Mouse (Mus musculus) left cerebral cortex, postnatal 4 days (tissue): Measurements from ENCODE around the gene Olfm4. TPM values are rescaled to one million over a fixed set of nuclear protein-coding genes. Genes with fewer than 3 reads are reported as not detected.

ENCODE experiments used
- DNase-seq: peaks from one replicate; pipeline ENCODE4 v3.0.0-alpha.2; 2022
- intact Hi-C: fragments of 180-260 bp; cut with DNase I; formaldehyde crosslinking; loops from one replicate; pipeline ENCODE4 v1.15.1; 2025
- total RNA-seq, 2 experiments: library from RNA; stranded (reverse); gene quantifications; 2 replicates each; pipeline ENCODE4 v1.2.3; 2021

Olfm4 gene
- 1 to 10 TPM; 1.6 to 3.3 TPM for total RNA-seq

- intact Hi-C loops, result no loop called here
- no peak for DNase-seq
Measured at GRCm38 (mm10) chr14:79983781-79984180, at the start of gene Olfm4. TSS of gene Olfm4 (plus strand) at chr14:79984081.

DNA sequence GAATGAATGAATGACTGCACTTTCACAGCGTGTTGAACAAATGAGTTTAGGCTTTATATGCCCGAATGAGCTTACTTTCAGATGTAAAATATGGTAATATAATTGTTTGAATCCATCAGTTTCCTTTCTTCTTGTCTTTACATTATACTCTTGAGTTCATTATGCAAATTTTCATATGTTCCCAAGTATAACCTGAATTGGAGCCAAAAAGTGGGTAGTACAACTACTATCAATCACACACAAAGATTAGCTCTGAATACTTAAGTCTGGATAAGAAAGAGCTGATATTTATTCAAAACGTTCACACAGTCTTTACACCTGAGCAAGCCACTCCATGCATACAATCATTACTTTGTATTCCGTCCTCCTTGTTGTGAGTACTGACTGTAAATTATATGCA lies 49.5 kb upstream of the Olfm4 start:
- no peak for DNase-seq
- intact Hi-C loops, result no loop called here

DNA sequence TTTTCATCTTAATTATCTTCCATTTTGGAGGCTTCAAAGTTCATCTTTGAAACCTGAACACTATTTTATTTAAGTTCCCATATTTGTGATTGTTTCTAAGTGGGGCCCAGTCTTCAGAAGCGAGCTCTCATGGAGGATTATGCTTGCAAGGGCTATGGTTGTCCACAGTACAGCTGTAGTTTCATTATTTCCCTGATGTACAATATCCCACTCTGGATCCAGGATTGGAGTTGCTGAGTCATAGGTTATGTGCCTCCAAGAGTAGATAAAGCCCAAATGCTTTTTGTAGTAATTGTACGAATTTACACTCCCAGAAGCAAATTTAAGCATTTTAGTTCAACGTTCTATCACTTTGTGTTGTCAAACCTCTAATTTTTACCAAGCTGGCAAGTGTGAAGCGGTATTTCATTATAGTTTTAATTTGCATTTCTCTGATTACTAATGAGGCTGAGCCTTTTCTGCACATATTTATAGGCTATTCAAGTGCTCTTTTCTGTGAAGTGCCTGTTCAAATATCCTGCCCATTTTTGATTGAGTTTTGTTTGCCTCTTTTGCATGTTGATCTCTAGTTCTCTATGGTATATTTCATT lies 46.9 kb upstream of the Olfm4 start:
- no peak for DNase-seq
- intact Hi-C loops, result no loop called here

DNA sequence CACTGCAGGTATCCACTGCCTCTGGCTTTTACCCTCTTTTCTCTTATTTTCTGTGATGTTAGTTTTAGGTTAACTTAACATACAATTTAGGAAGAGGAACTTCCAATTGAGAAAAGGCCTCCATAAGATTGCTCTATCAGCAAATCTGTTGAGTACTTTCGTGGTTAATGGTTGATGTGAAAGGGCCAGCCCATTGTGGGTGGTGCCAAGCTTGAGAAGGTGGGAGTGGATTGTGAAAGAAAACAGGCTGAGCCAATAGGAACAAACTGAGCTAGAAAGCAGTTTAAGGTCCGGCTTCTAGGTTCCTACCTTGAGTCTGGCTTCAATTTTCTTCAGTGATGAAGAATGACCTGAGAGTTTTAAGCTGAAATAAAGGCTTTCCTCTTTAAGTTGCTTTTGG lies 38.0 kb upstream of the Olfm4 start:
- no peak for DNase-seq
- intact Hi-C loops, result no loop called here

- intact Hi-C loops, result no loop called here
- no peak for DNase-seq
Measured at GRCm38 (mm10) chr14:79955678-79956077, 28.2 kb upstream of the Olfm4 start.

- DNase-seq, result no peak
- intact Hi-C loops, result no loop called here
Measured at GRCm38 (mm10) chr14:79957789-79958487, 25.9 kb upstream of the Olfm4 start.

GRCm38 (mm10) chr14:79961187-79961586 lies 22.7 kb upstream of the Olfm4 start:
- DNase-seq, result no peak
- intact Hi-C loops, result no loop called here

- DNase-seq, result no peak
- intact Hi-C loops, result no loop called here
Measured at GRCm38 (mm10) chr14:79961602-79962001, 22.3 kb upstream of the Olfm4 start.

- peak; percentile 67 for DNase-seq
- intact Hi-C loops, result no loop called here
Measured at GRCm38 (mm10) chr14:79970165-79970564, 13.7 kb upstream of the Olfm4 start.

DNA sequence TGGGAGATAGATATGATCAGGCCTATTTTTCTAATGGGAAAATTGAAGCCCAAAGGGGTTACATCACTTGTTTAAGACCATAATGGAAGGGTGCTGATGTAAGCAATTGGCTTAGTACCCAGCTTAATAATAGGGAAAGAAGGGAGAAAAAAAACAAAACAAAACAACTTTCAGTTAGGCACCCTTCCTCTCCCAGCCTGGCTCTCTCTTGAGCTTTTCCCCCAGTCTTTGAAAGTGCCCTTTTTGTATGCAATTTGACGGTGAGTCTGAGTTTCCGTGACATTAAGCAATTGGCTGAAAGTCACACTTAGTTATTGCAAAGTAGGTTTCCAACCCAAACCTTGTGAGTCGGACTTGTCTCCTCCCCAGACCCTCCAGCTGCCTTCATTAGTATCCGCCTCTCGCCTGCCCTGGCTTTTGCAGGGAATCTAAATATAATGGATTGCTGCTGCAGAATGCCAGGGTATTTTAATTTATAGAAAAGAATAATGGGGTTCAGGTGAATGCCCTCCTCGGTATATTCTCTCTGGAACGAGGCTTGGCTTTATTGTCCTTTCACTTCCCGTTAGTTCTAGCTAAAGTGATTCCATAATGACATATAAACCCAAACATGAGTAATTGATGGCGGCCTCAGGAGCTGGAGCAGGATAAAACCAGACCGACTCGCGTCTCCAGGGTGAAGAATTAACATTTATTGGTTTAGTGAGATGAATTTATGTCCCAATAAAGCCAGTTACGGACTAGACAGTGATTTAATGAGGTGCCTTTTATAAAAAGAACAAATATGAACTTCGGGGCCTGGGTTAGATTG lies 12.7 kb upstream of the Olfm4 start:
- intact Hi-C loops, result no loop called here

DNA sequence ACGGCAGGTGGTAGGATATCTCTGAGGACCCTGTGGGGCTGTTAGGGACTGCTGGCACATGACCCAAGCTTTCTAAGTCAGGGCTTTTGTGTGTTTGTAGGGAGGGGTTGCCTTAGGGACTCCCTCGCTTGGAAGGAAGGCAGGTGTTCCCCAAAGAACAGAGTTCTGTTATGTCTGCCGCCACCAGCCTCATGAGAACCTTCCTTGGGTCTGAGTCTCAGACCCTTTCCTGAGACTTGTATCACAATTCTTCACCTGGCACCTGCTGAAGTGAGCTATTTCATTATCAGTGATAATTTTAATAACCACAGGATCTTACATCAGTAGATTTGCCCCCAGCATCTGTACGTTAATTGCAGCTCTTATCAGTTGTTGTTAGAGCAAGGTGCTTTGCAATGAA lies 2.4 kb upstream of the Olfm4 start:
- no peak for DNase-seq
- intact Hi-C loops, result no loop called here

More for the DNA sequence above, 12.7 kb upstream of the Olfm4 start:
- DNase-seq, result no peak

- intact Hi-C loops, result no loop called here
- DNase-seq, result no peak
Measured at GRCm38 (mm10) chr14:79985137-79985670, 1.3 kb downstream of the Olfm4 start.

- DNase-seq, result peak; percentile 44
- intact Hi-C loops, result no loop called here
Measured at GRCm38 (mm10) chr14:79985696-79986095, 1.8 kb downstream of the Olfm4 start.

GRCm38 (mm10) chr14:79986831-79987230 lies 3.0 kb downstream of the Olfm4 start:
- intact Hi-C loops, result no loop called here
- no peak for DNase-seq

GRCm38 (mm10) chr14:79989785-79990184 lies 5.9 kb downstream of the Olfm4 start:
- intact Hi-C loops, result no loop called here
- DNase-seq, result no peak

GRCm38 (mm10) chr14:79990547-79990946 lies 6.7 kb downstream of the Olfm4 start:
- DNase-seq, result no peak
- intact Hi-C loops, result no loop called here

GRCm38 (mm10) chr14:79997534-79997933 lies 13.7 kb downstream of the Olfm4 start:
- intact Hi-C loops, result no loop called here
- DNase-seq, result no peak

DNA sequence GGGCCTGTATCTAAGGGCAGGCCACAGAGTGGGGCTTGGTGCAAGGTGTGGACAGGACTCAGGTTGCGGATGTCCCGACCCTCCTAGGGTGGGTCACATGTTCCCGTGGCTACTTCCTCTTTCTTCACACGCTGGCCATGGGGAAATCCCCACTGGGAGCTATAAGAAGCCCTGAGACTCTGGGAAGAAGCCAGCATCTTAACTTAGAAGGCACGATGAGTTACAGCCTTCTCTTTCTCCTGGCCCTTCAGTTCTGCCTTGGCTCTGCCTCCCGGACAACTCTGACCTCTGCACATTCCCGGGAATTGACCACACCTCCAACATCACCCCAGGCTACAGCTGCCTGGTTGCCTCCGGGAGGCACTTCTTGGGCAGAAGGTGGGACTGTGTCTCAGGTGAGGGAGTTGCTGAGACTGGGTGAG lies 16.2 kb downstream of the Olfm4 start:
- intact Hi-C loops, result no loop called here
- no peak for DNase-seq

- intact Hi-C loops, result no loop called here
- DNase-seq, result no peak
Measured at GRCm38 (mm10) chr14:80007686-80008085, 23.8 kb downstream of the Olfm4 start.

- no peak for DNase-seq
- intact Hi-C loops, result no loop called here
Measured at GRCm38 (mm10) chr14:80010426-80010825, 26.5 kb downstream of the Olfm4 start.

GRCm38 (mm10) chr14:80014966-80015365 lies 31.1 kb downstream of the Olfm4 start:
- DNase-seq, result no peak
- intact Hi-C loops, result no loop called here

DNA sequence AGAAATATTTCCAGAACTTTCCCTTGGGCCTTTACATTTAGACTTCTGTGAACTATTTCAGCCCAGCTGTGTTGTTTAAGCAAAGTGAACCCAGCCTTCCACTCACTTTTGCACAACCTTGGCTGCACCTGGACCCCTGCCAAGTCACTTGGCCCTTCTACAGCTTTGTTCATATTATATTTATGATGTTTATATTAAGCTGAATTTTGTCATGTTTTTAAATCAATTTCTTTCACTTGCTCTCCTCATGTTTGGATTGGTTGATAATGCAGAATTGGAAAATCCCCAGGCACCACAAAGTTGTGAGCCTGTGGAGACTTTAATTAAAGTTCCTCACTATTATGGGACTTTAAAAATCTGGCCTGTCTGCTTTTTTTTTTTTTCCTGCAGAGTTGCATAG lies 32.2 kb downstream of the Olfm4 start:
- no peak for DNase-seq
- intact Hi-C loops, result no loop called here
